Mouse (Mus musculus) olfactory bulb, adult 2 months (tissue): ENCODE measurements at regions not wholly inside any gene's neighbourhood (a gene's known extent, or its start where the extent isn't known, plus 50 kb on each side); places are given as distances from the start of the nearest gene placed in this dataset.

Source experiments
- H3K27ac ChIP-seq: fragments of 200-500 bp; 2 replicates; pipeline ENCODE4 v1.5.1; 2012; ENCODE audit warnings: low read depth, low read length; ENCODE audit not compliant: insufficient read depth
- H3K4me1 ChIP-seq: fragments of 200-500 bp; 2 replicates; pipeline ENCODE4 v1.6.1; 2012; ENCODE audit warnings: low read length; ENCODE audit not compliant: control insufficient read depth, insufficient read depth
- H3K4me3 ChIP-seq: fragments of 200-500 bp; 2 replicates; pipeline ENCODE4 v1.5.1; 2012; ENCODE audit warnings: mild to moderate bottlenecking, low read depth, low read length, moderate library complexity; ENCODE audit not compliant: insufficient read depth
- CTCF ChIP-seq: fragments of 200-500 bp; IDR thresholded peaks from 2 replicates; pipeline ENCODE4 v1.5.1; 2012; ENCODE audit warnings: low read depth, mild to moderate bottlenecking, low read length, moderate library complexity; ENCODE audit not compliant: insufficient read depth
- POLR2A ChIP-seq: fragments of 200-500 bp; IDR thresholded peaks from 2 replicates; pipeline ENCODE4 v1.6.1; 2012; ENCODE audit warnings: mild to moderate bottlenecking, low read depth, low read length, moderate library complexity; ENCODE audit not compliant: insufficient read depth
- WGBS: fragments of 180-500 bp; shearing (Covaris S2); methylation state at CpG from one replicate; pipeline ENCODE4 v1.1.7; 2018; 5-methylcytosine and 5-hydroxymethylcytosine counted together

DNA sequence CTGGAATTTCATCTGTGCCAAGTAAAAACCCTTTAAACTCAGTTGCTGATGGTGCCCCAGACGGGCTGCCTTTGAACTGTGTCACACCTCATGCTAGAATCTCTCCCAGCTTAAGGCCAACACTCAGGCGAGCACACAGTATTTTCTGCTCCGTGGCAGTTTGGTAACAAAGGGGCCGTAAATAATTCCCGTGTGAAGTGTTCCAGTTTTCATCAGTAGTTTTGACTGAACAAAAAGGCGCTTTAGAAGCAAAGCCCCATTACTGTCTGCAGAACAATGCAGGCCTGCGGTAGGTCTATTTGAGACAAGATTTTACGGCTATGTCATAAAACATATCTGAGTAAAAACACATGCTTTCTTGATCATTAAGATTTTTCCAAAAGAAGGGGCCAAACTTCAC lies 155.0 kb downstream of the 1700129C05Rik start:
- no peak overlapping the region for H3K4me3 ChIP-seq
- WGBS = 55% methylated on average over 8 of the region's 8 CpGs
- no peaks in the 10 kb centered on the region for H3K4me1 ChIP-seq
- TF ChIP-seq CTCF (no peak), POLR2A (no peak)
- H3K27ac ChIP-seq = no peak overlapping the region

DNA sequence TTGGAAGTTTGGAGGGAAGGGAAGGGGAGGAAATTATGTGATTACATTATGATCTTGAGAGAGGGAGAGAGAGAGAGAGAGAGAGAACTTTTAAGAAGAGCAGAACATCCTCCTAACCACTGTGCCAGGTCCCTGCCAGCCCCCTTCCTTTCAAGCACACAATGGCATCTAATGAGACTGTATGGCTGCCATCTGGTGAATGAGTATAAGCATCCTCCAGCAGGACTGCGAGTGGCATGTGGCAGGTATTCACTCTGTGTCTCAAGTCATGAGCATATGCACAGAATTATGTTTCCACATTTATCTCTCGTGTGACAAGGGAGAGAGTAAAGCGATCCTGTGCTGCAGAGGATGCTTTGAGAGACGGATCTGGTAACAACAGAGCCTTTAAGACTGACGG lies 156.9 kb downstream of the 1700129C05Rik start:
- Histone ChIP-seq H3K4me1 (no peaks in the 10 kb centered on the region), H3K27ac (no peak overlapping the region), H3K4me3 (no peak overlapping the region)
- TF ChIP-seq CTCF (no peak), POLR2A (no peak)
- 88% methylated on average over 5 of the region's 5 CpGs for WGBS

DNA sequence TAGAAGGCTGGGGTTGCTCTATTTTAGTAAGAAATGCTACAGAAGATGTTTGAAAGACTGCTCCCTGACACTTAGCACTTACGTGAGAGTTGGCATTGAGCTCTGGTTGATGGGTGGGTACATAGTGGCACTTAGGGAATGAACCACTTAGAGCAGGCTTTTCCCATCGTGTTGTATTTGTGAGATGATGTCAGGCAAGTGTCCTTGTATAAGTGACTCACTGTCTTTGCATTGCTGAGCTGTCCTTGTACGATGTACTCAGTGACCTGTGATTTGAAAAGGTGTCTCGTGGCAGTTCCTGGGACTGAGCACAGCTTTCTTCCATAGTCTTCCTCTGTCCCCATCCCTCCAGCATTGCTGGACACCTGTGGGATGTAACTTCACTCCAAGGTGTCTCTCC lies 165.9 kb downstream of the 1700129C05Rik start:
- no peaks in the 10 kb centered on the region for H3K4me1 ChIP-seq
- no peak overlapping the region for H3K4me3 ChIP-seq
- 91% methylated on average over 4 of the region's 4 CpGs for WGBS
- no peak overlapping the region for H3K27ac ChIP-seq
- TF ChIP-seq CTCF (no peak), POLR2A (no peak)

DNA sequence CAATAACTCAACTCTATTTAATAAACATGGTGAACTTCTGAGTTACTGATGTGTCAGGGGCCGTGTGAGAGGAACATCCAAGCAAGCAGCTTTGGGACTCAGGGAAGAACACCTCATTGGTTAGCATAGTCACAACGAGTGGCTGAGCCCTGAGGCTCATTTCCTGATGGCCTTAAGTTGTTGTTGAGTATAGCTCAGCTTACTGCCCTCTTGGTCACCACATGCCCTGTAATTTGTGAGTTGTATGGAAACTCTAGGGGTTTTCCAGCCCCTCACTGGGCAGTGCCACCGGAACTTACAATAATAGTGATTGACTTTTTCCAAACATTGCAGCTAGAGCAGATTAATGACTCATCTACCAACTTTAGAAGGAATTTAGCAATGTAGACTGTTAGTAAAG lies 173.4 kb downstream of the 1700129C05Rik start:
- WGBS = 81% methylated on average over 3 of the region's 3 CpGs
- TF ChIP-seq CTCF (no peak), POLR2A (no peak)

DNA sequence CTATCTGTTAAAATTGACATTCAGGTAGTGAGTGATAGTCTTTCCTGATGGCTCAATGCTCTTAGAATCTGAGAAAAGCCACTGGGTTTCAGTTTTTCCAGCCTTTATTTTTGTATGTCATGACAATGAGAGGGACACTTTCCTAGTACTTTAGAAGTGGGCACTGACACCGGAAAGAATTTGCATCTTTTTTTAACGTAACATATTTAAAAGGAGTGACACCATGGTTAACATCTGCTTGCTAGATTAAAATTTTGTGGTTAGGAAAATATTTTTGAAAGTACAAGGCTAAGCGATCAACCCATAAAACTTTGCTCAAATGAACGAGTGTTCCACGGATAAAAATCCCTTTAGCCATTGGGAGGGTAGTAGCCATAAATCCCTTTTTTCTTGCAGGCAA lies 174.7 kb downstream of the 1700129C05Rik start:
- Histone ChIP-seq H3K4me1 (no peaks in the 10 kb centered on the region), H3K27ac (no peak overlapping the region), H3K4me3 (no peak overlapping the region)
- WGBS = 97% methylated on average over 5 of the region's 5 CpGs
- TF ChIP-seq CTCF = no peak
- no peak for TF ChIP-seq POLR2A

More for the DNA sequence above, 173.4 kb downstream of the 1700129C05Rik start:
- H3K4me1 ChIP-seq = no peaks in the 10 kb centered on the region
- no peak overlapping the region for H3K4me3 ChIP-seq
- H3K27ac ChIP-seq = no peak overlapping the region

DNA sequence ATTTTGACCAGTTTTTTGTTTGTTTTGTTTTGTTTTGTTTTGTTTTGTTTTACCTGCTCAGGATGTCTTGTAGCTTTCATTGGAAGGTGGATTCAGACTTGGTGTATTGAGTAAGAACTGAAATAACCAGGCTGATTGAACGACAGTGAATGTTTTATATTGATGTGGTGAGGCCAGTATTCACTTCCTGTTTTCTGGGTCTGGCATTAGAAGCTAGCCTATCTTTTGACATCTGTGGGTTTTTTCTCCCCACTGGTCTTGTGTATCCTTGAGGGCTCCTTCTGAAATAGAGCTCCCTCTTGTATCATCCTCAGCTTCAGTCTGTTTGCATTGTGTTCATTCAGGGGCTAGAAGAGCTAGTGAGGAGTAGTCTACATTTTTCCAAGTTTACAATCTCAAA lies 175.5 kb downstream of the 1700129C05Rik start:
- Histone ChIP-seq H3K4me3 (no peak overlapping the region), H3K4me1 (no peaks in the 10 kb centered on the region), H3K27ac (no peak overlapping the region)
- TF ChIP-seq POLR2A = no peak
- TF ChIP-seq CTCF = no peak
- WGBS = 81% methylated on average over 1 of the region's 1 CpGs

DNA sequence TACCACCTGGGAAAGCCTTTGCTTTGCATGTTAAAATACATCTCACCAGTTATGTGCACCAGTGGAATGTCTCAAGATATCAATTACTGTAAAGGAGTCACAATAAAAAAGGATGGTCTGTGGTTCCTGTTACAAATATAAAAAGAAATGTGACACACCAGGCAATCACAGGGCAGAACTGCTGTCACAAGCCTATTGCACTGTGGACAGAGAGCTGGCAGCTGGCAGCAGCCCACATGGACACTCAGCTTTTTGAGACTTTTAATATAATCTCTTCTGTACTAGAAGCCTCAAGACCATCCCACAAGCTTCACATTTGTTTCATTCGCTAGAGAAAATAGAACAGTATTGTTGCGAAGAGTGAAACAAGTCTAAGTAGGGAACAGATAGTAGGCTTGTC lies 197.7 kb downstream of the 1700129C05Rik start:
- WGBS = 90% methylated on average over 2 of the region's 2 CpGs

DNA sequence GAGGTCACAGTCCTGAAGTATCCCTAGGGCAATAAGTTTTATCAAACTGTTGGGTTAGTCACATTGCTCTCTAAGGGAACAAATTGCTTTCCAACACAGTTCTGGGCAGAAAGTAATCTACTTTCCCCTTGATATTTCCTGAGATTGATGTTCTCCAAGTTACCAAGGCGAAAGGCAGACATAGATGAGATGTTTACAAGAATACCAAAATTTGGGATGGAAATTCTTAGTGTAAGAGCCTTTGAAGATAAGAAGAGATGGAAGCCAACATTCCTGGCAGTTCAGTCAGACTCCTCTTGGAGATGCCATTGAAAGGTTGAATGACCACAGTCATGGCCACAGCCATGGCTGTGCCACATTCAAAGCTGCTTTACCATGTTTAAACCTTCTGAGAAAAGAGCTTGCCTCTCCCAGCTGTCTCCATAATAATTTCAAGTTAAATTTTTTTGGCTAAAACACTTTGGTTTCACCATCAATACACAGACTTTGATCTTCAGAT lies 199.4 kb downstream of the 1700129C05Rik start:
- TF ChIP-seq POLR2A (no peak), CTCF (no peak)
- H3K27ac ChIP-seq = no peak overlapping the region
- no peak overlapping the region for H3K4me3 ChIP-seq
- peaks cover 3% of the 10 kb centered on the region; the same call in 1 of the 2 replicates for H3K4me1 ChIP-seq
- WGBS = 84% methylated on average over 1 of the region's 1 CpGs

More for the DNA sequence above, 197.7 kb downstream of the 1700129C05Rik start:
- no peaks in the 10 kb centered on the region for H3K4me1 ChIP-seq
- no peak overlapping the region for H3K27ac ChIP-seq
- no peak overlapping the region for H3K4me3 ChIP-seq
- TF ChIP-seq CTCF = no peak
- TF ChIP-seq POLR2A = no peak

DNA sequence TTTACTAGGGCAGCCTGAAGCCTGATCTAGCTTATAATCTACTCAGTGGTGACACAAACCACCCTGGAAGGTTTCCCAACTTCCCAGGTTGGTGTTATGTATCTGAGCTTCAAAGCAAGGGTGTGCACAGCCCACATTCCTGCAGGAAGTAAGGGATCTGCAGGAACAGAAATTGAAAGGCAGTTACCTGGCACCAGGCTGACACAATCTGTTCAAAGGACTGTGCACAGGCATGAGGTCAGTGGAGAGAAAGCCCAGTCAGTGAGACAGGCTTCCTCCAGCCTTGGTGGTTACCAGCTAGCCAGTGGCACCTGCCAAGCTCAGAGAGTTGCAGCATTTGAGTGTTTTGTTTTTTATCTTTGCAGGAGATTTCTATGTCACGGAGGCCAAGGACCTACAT lies 203.6 kb downstream of the 1700129C05Rik start:
- Histone ChIP-seq H3K27ac (no peak overlapping the region), H3K4me1 (peaks cover 8% of the 10 kb centered on the region), H3K4me3 (no peak overlapping the region)
- 73% methylated on average over 1 of the region's 1 CpGs for WGBS
- TF ChIP-seq CTCF (no peak), POLR2A (no peak)

DNA sequence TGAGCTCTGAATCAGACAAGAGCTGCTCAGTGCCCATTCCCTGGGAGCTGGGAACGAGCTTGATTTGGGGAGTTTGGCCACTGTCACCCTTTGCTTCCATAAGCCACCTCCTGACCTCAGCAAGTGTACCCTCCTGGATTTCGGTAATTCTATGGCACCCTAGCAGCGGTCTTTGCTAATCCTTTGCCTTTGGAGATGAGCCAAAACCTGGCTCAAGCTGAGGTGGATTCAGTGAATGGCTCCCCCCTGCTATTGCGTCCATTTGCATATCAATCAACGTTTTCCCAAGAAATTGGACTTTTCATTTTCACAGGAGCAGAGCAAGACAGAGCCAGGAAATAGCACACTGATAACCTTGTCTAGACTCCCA lies 204.1 kb downstream of the 1700129C05Rik start:
- Histone ChIP-seq H3K27ac (no peak overlapping the region), H3K4me1 (peaks cover 8% of the 10 kb centered on the region), H3K4me3 (no peak overlapping the region)
- WGBS = 24% methylated on average over 5 of the region's 5 CpGs
- TF ChIP-seq CTCF = no peak
- TF ChIP-seq POLR2A = no peak
